Mouse (Mus musculus) NIH3T3 (cell line): ENCODE measurements around the gene Cabp4.
"Not testable (repeated sequence)": the region's sequence is repeated elsewhere in the genome, so short reads cannot be mapped to it uniquely, and the experiment has no call there.

Experiments
- DNase-seq: peaks from one replicate; pipeline ENCODE4 v3.0.0-alpha.2; 2012; ENCODE audit warnings: low read depth

The Cabp4 gene

DNA sequence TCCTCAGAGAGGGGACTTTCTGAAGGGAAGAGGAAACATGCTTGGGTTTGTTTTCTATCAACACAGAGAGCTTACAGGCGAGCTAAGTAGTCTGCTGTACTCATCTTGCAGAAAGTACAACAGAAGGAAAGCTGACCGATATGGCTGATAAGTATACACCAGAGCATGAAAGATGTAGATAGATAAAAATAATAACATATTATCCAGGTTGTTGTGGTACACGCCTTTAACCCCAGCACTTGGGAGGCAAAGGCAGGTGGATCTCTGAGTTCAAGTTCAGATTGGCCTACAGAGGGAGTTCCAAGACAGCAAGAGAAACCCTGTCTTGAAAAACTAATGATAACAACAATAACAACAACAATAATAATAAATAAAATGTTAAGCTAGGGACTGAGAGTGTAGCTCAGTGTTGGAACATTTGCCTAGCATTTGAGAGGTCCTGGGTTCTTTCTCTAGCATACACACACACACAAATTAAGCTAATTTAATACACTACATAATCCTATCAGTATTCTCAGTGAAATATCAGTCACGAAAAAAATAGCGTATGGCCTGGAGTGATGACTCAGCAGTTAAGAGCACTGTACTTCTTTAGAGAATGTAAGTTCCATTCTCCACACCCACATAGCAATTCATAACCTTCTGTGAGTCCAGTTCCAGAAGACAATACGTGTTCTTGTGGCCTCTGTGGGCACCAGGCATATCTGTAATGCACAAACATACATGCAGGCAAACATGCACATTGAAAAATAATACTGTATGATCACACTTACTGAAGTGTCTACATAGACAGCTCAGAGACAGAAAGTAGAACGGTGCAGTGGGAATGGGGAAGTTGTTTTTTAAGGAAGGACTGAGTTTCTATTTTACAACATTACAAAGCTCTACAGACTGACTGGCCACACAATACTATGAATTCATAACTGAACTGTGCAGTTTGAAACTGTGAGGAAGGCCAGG lies 21.1 kb downstream of the Cabp4 start:
- DNase-seq, result peak; percentile 46

GRCm38 (mm10) chr19:4121896-4122295 lies 21.9 kb downstream of the Cabp4 start:
- not testable (repeated sequence) for DNase-seq

- DNase-seq, result peak; percentile 99
Measured at GRCm38 (mm10) chr19:4121097-4121805, 22.6 kb downstream of the Cabp4 start.

DNA sequence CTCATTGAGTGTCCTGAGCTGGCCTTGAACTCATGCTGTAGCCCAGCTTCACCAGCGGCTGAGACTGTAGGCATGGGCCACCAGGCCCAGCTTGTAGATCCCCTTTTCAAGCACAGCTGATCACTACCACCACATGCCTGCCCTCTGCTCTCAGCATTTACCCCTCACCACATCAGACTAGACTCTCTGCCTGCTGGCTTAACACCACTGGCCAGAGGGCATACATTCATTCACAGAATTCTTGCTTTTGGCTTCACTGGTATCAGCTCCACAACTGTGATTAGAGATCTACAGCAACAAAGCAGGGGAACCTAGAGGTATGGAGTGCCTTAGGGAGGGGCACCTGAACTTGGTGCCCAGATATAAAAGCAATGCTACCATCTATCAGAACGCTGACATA lies 23.3 kb downstream of the Cabp4 start:
- no peak for DNase-seq

GRCm38 (mm10) chr19:4119716-4120487 lies 23.9 kb downstream of the Cabp4 start:
- no peak for DNase-seq

GRCm38 (mm10) chr19:4118350-4118749 lies 25.5 kb downstream of the Cabp4 start:
- DNase-seq, result no peak

GRCm38 (mm10) chr19:4117006-4117405 lies 26.8 kb downstream of the Cabp4 start:
- no peak for DNase-seq

GRCm38 (mm10) chr19:4115816-4116215 lies 28.0 kb downstream of the Cabp4 start:
- DNase-seq, result no peak

GRCm38 (mm10) chr19:4115144-4115543 lies 28.7 kb downstream of the Cabp4 start:
- no peak for DNase-seq

- DNase-seq, result no peak
Measured at GRCm38 (mm10) chr19:4114551-4114950, 29.3 kb downstream of the Cabp4 start.

DNA sequence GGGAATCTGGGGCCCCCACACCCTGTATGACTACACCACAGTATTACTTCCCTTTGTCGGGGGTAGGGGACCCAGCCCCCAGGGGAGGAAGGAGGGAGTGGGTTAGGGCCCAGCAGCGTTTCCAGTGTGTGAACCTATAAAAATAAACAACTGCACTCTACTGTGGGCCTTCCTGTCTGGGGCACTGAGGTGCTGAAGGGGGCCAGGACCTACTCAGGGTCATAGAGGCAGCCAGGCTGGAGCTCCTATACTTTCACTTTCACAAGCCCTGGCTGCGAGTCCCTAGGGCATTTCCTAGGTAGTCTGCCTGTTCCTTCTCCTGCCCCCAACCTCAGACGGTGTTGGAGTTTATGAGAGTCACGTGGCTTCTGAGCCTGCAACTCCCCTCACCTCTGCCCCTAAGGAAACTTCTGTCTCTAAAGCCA lies 30.0 kb downstream of the Cabp4 start:
- peak; percentile 63 for DNase-seq

DNA sequence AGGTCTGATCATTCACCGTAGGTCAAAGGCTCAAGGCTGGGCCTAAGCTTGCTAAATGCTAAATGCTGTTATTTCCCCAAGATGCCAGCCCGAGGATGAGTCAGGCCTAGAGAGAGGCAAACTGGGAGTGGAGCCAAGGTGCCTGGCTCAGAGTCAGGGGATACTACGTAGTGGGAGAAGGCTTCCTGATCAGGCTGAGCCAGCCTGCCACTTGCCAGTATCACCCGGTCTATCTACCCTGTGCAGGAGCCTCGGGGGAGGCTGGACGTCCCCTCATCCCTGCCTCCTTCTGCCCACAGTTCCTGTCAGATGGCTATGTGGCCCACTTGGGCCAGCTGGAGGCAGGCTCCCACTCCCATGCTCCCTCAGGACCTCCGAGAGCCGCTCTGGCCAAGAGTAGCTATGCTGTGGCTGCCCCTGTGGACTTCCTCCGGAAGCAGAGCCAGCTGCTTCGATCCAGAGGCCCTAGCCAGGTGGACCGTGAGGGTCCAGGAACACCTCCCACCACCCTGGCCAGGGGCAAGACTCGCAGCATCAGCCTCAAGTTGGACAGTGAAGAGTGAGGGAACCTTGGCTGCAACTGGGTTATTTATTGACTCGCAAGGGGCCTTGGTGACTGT lies 30.5 kb downstream of the Cabp4 start:
- peak; percentile 99 for DNase-seq

GRCm38 (mm10) chr19:4112063-4112960 lies 31.5 kb downstream of the Cabp4 start:
- no peak for DNase-seq

DNA sequence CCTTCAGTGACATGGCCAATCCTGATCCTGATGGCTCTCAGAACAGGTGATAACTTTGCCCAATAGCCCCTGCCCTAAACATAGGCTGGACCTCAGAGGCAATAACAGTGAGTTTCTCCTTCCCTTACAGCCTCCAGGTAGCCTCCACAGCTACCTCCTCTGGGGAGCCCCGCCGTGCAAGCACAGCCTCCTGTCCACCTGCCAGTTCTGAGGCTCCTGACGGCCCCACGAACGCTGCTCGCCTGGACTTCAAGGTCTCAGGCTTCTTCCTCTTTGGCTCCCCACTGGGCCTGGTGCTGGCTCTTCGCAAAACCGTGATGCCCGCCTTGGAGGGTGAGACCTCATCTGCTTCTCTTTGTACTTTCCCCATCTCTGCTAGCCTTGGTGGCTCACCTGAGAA lies 35.3 kb downstream of the Cabp4 start:
- DNase-seq, result no peak

GRCm38 (mm10) chr19:4106654-4107053 lies 37.2 kb downstream of the Cabp4 start:
- no peak for DNase-seq

DNA sequence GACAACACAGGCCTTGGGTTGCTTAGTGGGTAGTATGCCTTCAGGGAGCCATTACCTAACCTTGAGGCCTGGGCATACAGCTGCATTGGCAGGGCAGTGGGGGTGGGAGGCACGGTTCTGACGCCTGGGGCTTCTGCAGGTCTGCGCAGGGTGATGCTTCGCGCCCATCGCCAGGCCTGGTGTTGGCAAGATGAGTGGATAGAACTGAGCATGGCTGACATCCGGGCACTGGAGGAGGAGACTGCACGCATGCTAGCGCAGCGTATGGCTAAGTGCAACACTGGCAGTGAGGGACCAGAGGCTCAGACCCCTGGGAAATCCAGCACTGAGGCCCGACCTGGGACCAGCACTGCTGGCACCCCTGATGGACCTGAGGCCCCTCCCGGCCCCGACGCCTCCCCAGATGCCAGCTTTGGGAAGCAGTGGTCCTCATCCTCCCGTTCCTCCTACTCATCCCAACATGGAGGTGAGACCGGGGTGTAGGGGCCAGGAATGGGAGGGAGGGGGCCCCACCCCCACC lies 39.1 kb downstream of the Cabp4 start:
- DNase-seq, result no peak

GRCm38 (mm10) chr19:4103792-4104191 lies 40.0 kb downstream of the Cabp4 start:
- DNase-seq, result no peak

DNA sequence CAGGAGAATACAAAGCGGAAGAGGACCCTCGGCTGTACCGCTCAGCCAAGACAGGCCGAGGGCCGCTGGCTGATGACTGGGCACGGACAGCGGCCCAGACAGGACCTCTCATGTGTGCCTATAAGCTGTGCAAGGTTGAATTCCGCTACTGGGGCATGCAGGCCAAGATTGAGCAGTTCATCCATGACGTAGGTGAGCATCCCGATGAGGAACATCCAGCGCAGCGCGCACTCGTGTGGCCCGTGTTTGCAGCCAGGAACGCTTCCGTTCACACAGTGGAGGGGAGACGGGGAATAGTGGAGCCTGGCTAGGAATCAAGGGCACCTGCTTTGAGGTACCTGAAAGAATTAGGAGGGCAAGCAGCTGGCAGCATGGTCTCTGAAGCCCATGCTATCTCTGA lies 40.5 kb downstream of the Cabp4 start:
- DNase-seq, result no peak

DNA sequence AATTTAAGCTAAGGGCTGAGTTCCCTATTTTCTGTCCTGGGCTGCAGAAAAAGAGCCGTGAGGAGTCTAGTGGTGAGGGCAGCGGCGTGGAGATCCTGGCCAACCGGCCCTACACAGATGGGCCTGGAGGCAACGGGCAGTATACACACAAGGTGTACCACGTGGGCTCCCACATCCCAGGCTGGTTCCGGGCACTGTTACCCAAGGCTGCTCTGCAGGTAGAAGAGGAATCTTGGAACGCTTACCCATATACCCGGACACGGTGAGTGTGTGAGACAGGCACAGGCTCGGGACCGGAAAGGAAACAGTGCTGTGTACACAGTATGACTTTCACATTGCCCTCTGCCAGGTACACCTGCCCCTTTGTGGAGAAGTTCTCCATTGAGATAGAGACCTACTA lies 41.2 kb downstream of the Cabp4 start:
- DNase-seq, result no peak

- DNase-seq, result no peak
Measured at GRCm38 (mm10) chr19:4102049-4102448, 41.8 kb downstream of the Cabp4 start.

GRCm38 (mm10) chr19:4101466-4101865 lies 42.4 kb downstream of the Cabp4 start:
- no peak for DNase-seq
